Mouse (Mus musculus): ENCODE measurements around the gene Hdhd5.

Hdhd5 gene

GRCm38 (mm10) chr6:120531020-120531965 lies at the start of gene Hdhd5:
Gene Hdhd5, minus strand, starts transcription at chr6:120531319.
- peak; percentile 85 for DNase-seq (ENCODE audit: low read depth)

- no peak for DNase-seq (ENCODE audit: low read depth)
These were observed 49.5 kb upstream of the Hdhd5 start for GRCm38 (mm10) chr6:120580713-120581015.

GRCm38 (mm10) chr6:120579831-120580712 lies 49.0 kb upstream of the Hdhd5 start:
- DNase-seq (ENCODE audit: low read depth), result no peak

- no peak for DNase-seq (ENCODE audit: low read depth)
These were observed 48.2 kb upstream of the Hdhd5 start for GRCm38 (mm10) chr6:120579110-120579830.

- DNase-seq (ENCODE audit: low read depth), result no peak
These were observed 47.4 kb upstream of the Hdhd5 start for GRCm38 (mm10) chr6:120578471-120578870.

- no peak for DNase-seq (ENCODE audit: low read depth)
These were observed 41.3 kb upstream of the Hdhd5 start for GRCm38 (mm10) chr6:120572372-120572771.

- DNase-seq (ENCODE audit: low read depth), result no peak
These were observed 37.1 kb upstream of the Hdhd5 start for GRCm38 (mm10) chr6:120568257-120568656.

GRCm38 (mm10) chr6:120566911-120567909 lies 36.1 kb upstream of the Hdhd5 start:
- DNase-seq (ENCODE audit: low read depth), result peak; percentile 48

- DNase-seq (ENCODE audit: low read depth), result no peak
These were observed 25.5 kb upstream of the Hdhd5 start for GRCm38 (mm10) chr6:120556641-120557040.

- no peak for DNase-seq (ENCODE audit: low read depth)
These were observed 25.0 kb upstream of the Hdhd5 start for GRCm38 (mm10) chr6:120555983-120556567.

GRCm38 (mm10) chr6:120555152-120555551 lies 24.0 kb upstream of the Hdhd5 start:
- DNase-seq (ENCODE audit: low read depth), result no peak

GRCm38 (mm10) chr6:120550173-120550572 lies 19.1 kb upstream of the Hdhd5 start:
- no peak for DNase-seq (ENCODE audit: low read depth)

GRCm38 (mm10) chr6:120548581-120548980 lies 17.5 kb upstream of the Hdhd5 start:
- DNase-seq (ENCODE audit: low read depth), result no peak

GRCm38 (mm10) chr6:120546973-120547372 lies 15.9 kb upstream of the Hdhd5 start:
- DNase-seq (ENCODE audit: low read depth), result peak; percentile 24

GRCm38 (mm10) chr6:120546292-120546691 lies 15.2 kb upstream of the Hdhd5 start:
- no peak for DNase-seq (ENCODE audit: low read depth)

GRCm38 (mm10) chr6:120542061-120542460 lies 10.9 kb upstream of the Hdhd5 start:
- peak; percentile 44 for DNase-seq (ENCODE audit: low read depth)

GRCm38 (mm10) chr6:120541386-120541785 lies 10.3 kb upstream of the Hdhd5 start:
- no peak for DNase-seq (ENCODE audit: low read depth)

GRCm38 (mm10) chr6:120539781-120540231 lies 8.7 kb upstream of the Hdhd5 start:
- peak; percentile 30 for DNase-seq (ENCODE audit: low read depth)

GRCm38 (mm10) chr6:120539132-120539759 lies 8.1 kb upstream of the Hdhd5 start:
- DNase-seq (ENCODE audit: low read depth), result peak; percentile 83

- DNase-seq (ENCODE audit: low read depth), result peak; percentile 35
These were observed 5.2 kb upstream of the Hdhd5 start for GRCm38 (mm10) chr6:120536337-120536736.

All from 416B (cell line).